24 mouse cellular contexts compared by ENCODE assay signal in the genomic region with DNA sequence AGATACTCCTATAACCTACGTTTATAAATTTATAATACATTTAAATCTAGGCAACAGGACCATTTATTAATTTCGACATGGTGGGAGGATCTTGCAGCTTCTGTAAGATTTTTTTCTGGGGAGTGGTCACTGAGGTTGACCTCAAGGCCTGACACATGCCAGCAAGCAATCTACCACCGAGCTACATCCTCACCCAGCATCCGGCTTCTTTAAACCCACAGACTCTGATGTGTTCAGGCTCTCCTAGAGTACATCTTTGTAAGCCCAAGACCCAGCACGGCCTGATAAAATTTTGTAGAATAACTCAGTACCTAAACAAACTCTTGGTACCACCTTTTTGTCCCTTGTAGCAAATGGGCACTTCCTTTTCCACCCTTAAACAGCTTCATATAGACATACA. TPM values are rescaled to one million over a fixed set of nuclear protein-coding genes. Genes with fewer than 3 reads are reported as not detected.
DNase-seq lines count a peak whose midpoint lies in the region; ATAC-seq lines count a peak whose summit lies in the region.
"Had no signal": no experiment of that assay in that cellular context is flagged by ENCODE, and none has a peak within 500 bp of the region (broad histone marks: within the 10 kb centered on the region; RNA-seq: fewer than 3 reads in every experiment).

No protein-coding gene starts in this region.

- H3K27me3 ChIP-seq in hindbrain, embryonic 14.5 days (ENCODE audit: control insufficient read depth, insufficient read depth, low read length), result no peaks in the 10 kb centered on the region
- H3K27me3 ChIP-seq in hindbrain, embryonic 16.5 days (replicated peaks; ENCODE audit: control insufficient read depth, insufficient read depth, low read length), result no peaks in the 10 kb centered on the region
- H3K27me3 ChIP-seq: forebrain, embryonic 13.5 days; heart, embryonic 15.5 days; hindbrain, embryonic 13.5 days had no signal

- ATAC-seq in hindbrain, embryonic 14.5 days (ENCODE audit: low FRiP score), result no peak
- ATAC-seq in hindbrain, embryonic 16.5 days, result no peak
- ATAC-seq: inflammation-experienced regulatory T-cells, adult 6 months had no signal

- no peaks in the 10 kb centered on the region for H3K9me3 ChIP-seq in hindbrain, embryonic 14.5 days (ENCODE audit: control insufficient read depth, low read length)
- no peaks in the 10 kb centered on the region for H3K9me3 ChIP-seq in hindbrain, embryonic 16.5 days (ENCODE audit: control insufficient read depth, low read length)
- H3K9me3 ChIP-seq: heart, embryonic 15.5 days had no signal

- H3K9ac ChIP-seq in hindbrain, embryonic 14.5 days, result no peak overlapping the region
- H3K9ac ChIP-seq in hindbrain, embryonic 16.5 days (ENCODE audit: low read depth, low read length), result no peak overlapping the region
- H3K9ac ChIP-seq: forebrain, embryonic 13.5 days; heart, embryonic 15.5 days had no signal

- H3K36me3 ChIP-seq in hindbrain, embryonic 14.5 days (replicated peaks; ENCODE audit: control insufficient read depth, insufficient read depth), result no peaks in the 10 kb centered on the region
- no peaks in the 10 kb centered on the region for H3K36me3 ChIP-seq in hindbrain, embryonic 16.5 days (ENCODE audit: control insufficient read depth, insufficient read depth, low read length)
- H3K36me3 ChIP-seq: G1E; heart, embryonic 15.5 days; hindbrain, embryonic 13.5 days had no signal

- no peak for DNase-seq in hindbrain, embryonic 14.5 days (ENCODE audit: low spot score)
- DNase-seq in thymus, postnatal 0 days (ENCODE audit: low spot score), result peak; percentile 16
- DNase-seq in thymus, postnatal 14 days, result no peak
- peak; percentile 27 for DNase-seq in induced T-regulatory cell, adult 2 months (ENCODE audit: low read depth)
- DNase-seq in ovary, adult 18-20 months (ENCODE audit: low spot score), result no peak
- no peak for DNase-seq in kidney, adult 18-20 months
- no peak for DNase-seq in left cerebral cortex, postnatal 25 days (ENCODE audit: low spot score in 2 of 2)
- DNase-seq: adrenal gland, adult 8-10 months; adrenal gland, postnatal 36 days; cerebellum, adult 11-12 months; cerebellum, adult 9-10 months; forebrain, postnatal 0 days; gastrocnemius, postnatal 25 days; heart, adult 18-20 months; heart, postnatal 14 days had no signal

- H3K27ac ChIP-seq in hindbrain, embryonic 14.5 days, result 0 out of 2 replicates have a peak overlapping the region, but pooled peaks have one; percentile 82
- no peak overlapping the region for H3K27ac ChIP-seq in hindbrain, embryonic 16.5 days (ENCODE audit: low read depth, low read length)
- H3K27ac ChIP-seq: embryonic facial prominence, embryonic 10.5 days; heart, embryonic 15.5 days had no signal

- WGBS in hindbrain, embryonic 14.5 days, result 92% methylated on average over 5 of the region's 5 CpGs
- 88% methylated on average over 5 of the region's 5 CpGs for WGBS in hindbrain, embryonic 16.5 days

- no peak overlapping the region for H3K4me3 ChIP-seq in hindbrain, embryonic 14.5 days (replicated peaks; ENCODE audit: low read length)
- H3K4me3 ChIP-seq in hindbrain, embryonic 16.5 days (ENCODE audit: low read length), result no peak overlapping the region
- H3K4me3 ChIP-seq: embryonic facial prominence, embryonic 10.5 days; forebrain, embryonic 13.5 days; heart, embryonic 15.5 days; hindbrain, embryonic 13.5 days had no signal

- no peak overlapping the region for H3K4me2 ChIP-seq in hindbrain, embryonic 14.5 days (replicated peaks)
- H3K4me2 ChIP-seq in hindbrain, embryonic 16.5 days (ENCODE audit: low read length), result no peak overlapping the region
- H3K4me2 ChIP-seq: heart, embryonic 11.5 days; heart, embryonic 15.5 days had no signal

- intact Hi-C loops in left cerebral cortex, postnatal 25 days (cut with DNase I), result loop anchor here (5.0 kb wide), 3 partner anchors 275 to 740 kb away; partner anchors contain the start of gene Foxn3

- H3K4me1 ChIP-seq in hindbrain, embryonic 14.5 days (replicated peaks; ENCODE audit: control insufficient read depth, insufficient read depth, low read length), result peaks cover 15% of the 10 kb centered on the region
- H3K4me1 ChIP-seq in hindbrain, embryonic 16.5 days (ENCODE audit: control insufficient read depth, insufficient read depth, low read depth, low read length), result peaks cover 10% of the 10 kb centered on the region
- H3K4me1 ChIP-seq: embryonic facial prominence, embryonic 10.5 days; heart, embryonic 15.5 days had no signal

RNA-seq across cellular contexts. Expression of gene Efcab11, which starts 46.7 kb away (rescaled TPM):
- polyA plus RNA-seq in hindbrain, embryonic 14.5 days (2014; fragmentation: Nextera tagmentation; extraction: Ambion mirVana), result 5.9 and 6.4 TPM in 2 replicates
- polyA plus RNA-seq in hindbrain, embryonic 16.5 days (2015; fragmentation: Nextera tagmentation; extraction: Ambion mirVana), result 4.8 and 4.9 TPM in 2 replicates
- 9.6 and 10.0 TPM in 2 replicates for polyA plus RNA-seq in thymus, postnatal 0 days (2015; fragmentation: Nextera tagmentation; extraction: Ambion mirVana)
- total RNA-seq in left cerebral cortex, postnatal 25 days (2021), result under 1 TPM in 1 of 2 experiments, not detected in 1; 0.55 TPM
- total RNA-seq: gastrocnemius, adult 18-20 months; gastrocnemius, postnatal 25 days; heart, adult 18-20 months had no signal

RNA-seq across cellular contexts. Expression of gene Tdp1, which starts 46.8 kb away (rescaled TPM):
- 49.0 and 49.2 TPM in 2 replicates for polyA plus RNA-seq in hindbrain, embryonic 14.5 days (2014; fragmentation: Nextera tagmentation; extraction: Ambion mirVana)
- polyA plus RNA-seq in hindbrain, embryonic 16.5 days (2015; fragmentation: Nextera tagmentation; extraction: Ambion mirVana), result 46.7 and 49.2 TPM in 2 replicates
- polyA plus RNA-seq in thymus, postnatal 0 days (2015; fragmentation: Nextera tagmentation; extraction: Ambion mirVana), result 49.9 and 55.7 TPM in 2 replicates
- 10 to 100 TPM; 24.6 to 25.0 TPM for total RNA-seq in left cerebral cortex, postnatal 25 days (2021)

Comparison
In these comparisons a context has a peak if more than half of its experiments do, and no peak if none do; other contexts are left out.
1. DNase-seq: peak in thymus, postnatal 0 days (single experiment) and induced T-regulatory cell, adult 2 months (single experiment); none in hindbrain, embryonic 14.5 days (single experiment), thymus, postnatal 14 days (single experiment), ovary, adult 18-20 months (single experiment), kidney, adult 18-20 months (single experiment) and left cerebral cortex, postnatal 25 days (0 of 2).